Mouse (Mus musculus) neural tube, embryonic 11.5 days (tissue): ENCODE results near the gene Lcn2. TPM values are rescaled to one million over a fixed set of nuclear protein-coding genes. Genes with fewer than 3 reads are reported as not detected.
A peak's percentile ranks its signal among the peaks of the same experiment; 100 is the strongest.

Experiments
- ATAC-seq: fragments of 200-750 bp; cut with Nextera tagmentation; 2 replicates; pipeline ENCODE4 v1.8.0; 2017; ENCODE audit warnings: moderate number of reproducible peaks, mild to moderate bottlenecking, moderate TSS enrichment, moderate library complexity; ENCODE audit not compliant: insufficient read depth, low FRiP score, low TSS enrichment
- DNase-seq: peaks from one replicate; pipeline ENCODE4 v3.0.0-alpha.2; 2015; ENCODE audit warnings: low spot score
- H3K27ac ChIP-seq: fragments of 300-500 bp; sonication (generic); 2 replicates; pipeline ENCODE4 v1.5.1; 2014; ENCODE audit warnings: low read depth, mild to moderate bottlenecking, low read length
- H3K27me3 ChIP-seq: fragments of 300-500 bp; sonication (generic); 2 replicates; pipeline ENCODE4 v1.6.1; 2014; ENCODE audit warnings: mild to moderate bottlenecking, low read length, mixed read lengths; ENCODE audit not compliant: control insufficient read depth, insufficient read depth
- H3K36me3 ChIP-seq: fragments of 300-500 bp; sonication (generic); 2 replicates; pipeline ENCODE4 v1.6.1; 2014; ENCODE audit warnings: mild to moderate bottlenecking, low read length, moderate library complexity, mixed read lengths; ENCODE audit not compliant: control insufficient read depth, insufficient read depth
- H3K4me1 ChIP-seq: fragments of 300-500 bp; sonication (generic); 2 replicates; pipeline ENCODE4 v1.6.1; 2014; ENCODE audit warnings: low read length, mixed read lengths; ENCODE audit not compliant: control insufficient read depth, insufficient read depth
- H3K4me2 ChIP-seq: fragments of 300-500 bp; sonication (generic); 2 replicates; pipeline ENCODE4 v1.6.1; 2014; ENCODE audit warnings: low read depth, mild to moderate bottlenecking, moderate library complexity
- H3K4me3 ChIP-seq: fragments of 300-500 bp; sonication (generic); 2 replicates; pipeline ENCODE4 v1.5.1; 2014; ENCODE audit warnings: low read depth, low read length
- H3K9ac ChIP-seq: fragments of 300-500 bp; sonication (generic); 2 replicates; pipeline ENCODE4 v1.6.1; 2014; ENCODE audit warnings: mild to moderate bottlenecking, low read length
- H3K9me3 ChIP-seq: fragments of 300-500 bp; sonication (generic); 2 replicates; pipeline ENCODE4 v1.6.1; 2016; ENCODE audit warnings: low read length; ENCODE audit not compliant: control insufficient read depth
- WGBS: fragments of 180-500 bp; shearing (Covaris S2); extraction: QIAGEN DNeasy Blood & Tissue Kit; methylation state at CpG from one replicate; pipeline ENCODE4 v1.1.7; 2014; 5-methylcytosine and 5-hydroxymethylcytosine counted together
- polyA plus RNA-seq: library from polyadenylated mRNA; unstranded; fragments of >200 nt; fragmentation: Nextera tagmentation; extraction: Ambion mirVana; gene quantifications from 2 replicates; pipeline ENCODE4 v1.2.1, GENCODE M21; 2014

The Lcn2 gene
- polyA plus RNA-seq, 1 experiment from 2014 or later = 0.25 TPM

DNA sequence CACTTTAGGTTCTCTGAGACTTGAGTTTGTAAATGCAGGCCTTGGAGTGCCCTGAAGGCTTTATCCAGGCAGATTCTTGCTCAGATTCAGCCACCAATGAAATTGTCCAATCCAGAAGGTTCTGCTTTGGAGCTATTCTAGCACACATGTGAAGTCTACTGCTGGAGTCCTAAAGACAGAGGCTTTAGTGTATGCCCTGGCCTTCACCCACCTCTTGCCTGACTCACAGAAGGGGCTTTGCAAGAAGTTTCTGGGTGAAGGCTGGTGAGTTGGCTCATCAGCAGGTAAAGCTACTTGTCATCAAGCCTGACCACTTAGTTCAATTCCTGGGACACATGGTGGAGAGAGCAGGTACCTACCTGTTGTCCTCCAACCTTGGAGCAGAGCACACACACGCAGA lies 38.1 kb upstream of the Lcn2 start:
- H3K9ac ChIP-seq = no peak overlapping the region
- no peaks in the 10 kb centered on the region for H3K9me3 ChIP-seq
- H3K27ac ChIP-seq = no peak overlapping the region
- H3K4me2 ChIP-seq = no peak overlapping the region
- no peak for DNase-seq
- no peak for ATAC-seq
- H3K4me3 ChIP-seq = no peak overlapping the region
- H3K4me1 ChIP-seq = peaks cover 34% of the 10 kb centered on the region
- H3K36me3 ChIP-seq = no peaks in the 10 kb centered on the region; the same call in 1 of the 2 replicates
- H3K27me3 ChIP-seq = no peaks in the 10 kb centered on the region
- 93% methylated on average over 1 of the region's 1 CpGs for WGBS

- Histone ChIP-seq H3K4me1 (peaks cover 34% of the 10 kb centered on the region), H3K27me3 (no peaks in the 10 kb centered on the region), H3K4me2 (no peak overlapping the region), H3K27ac (no peak overlapping the region), H3K9ac (no peak overlapping the region), H3K9me3 (no peaks in the 10 kb centered on the region), H3K36me3 (peaks cover 1% of the 10 kb centered on the region), H3K4me3 (no peak overlapping the region)
- ATAC-seq (no peak), DNase-seq (no peak)
- 84% methylated on average over 5 of the region's 5 CpGs for WGBS
Measured at GRCm38 (mm10) chr2:32425568-32425967, 37.5 kb upstream of the Lcn2 start.

DNA sequence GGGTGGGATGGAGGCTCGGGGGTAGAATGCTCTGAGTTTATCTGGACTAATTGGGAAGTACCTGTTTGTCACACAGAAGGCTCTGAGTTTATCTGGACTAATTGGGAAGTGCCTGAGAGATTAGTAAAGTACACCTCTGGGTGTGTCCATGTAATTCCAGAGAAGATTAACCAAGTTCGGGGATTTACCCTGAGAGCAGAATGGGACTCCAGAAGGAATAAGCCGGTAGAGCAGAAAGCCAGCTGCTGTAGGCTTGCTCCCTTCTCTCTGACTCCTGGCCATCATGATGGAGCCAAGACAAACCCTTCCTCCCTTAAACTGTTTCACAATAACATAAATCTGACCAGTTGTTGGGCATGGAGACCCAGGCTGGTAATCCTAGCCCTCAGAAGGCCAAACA lies 36.7 kb upstream of the Lcn2 start:
- H3K4me3 ChIP-seq = no peak overlapping the region
- H3K27ac ChIP-seq = peak overlapping the region; percentile 56; the same call in 1 of the 2 replicates
- peaks cover 31% of the 10 kb centered on the region for H3K4me1 ChIP-seq
- WGBS = 65% methylated on average over 3 of the region's 3 CpGs
- H3K9me3 ChIP-seq = no peaks in the 10 kb centered on the region
- DNase-seq = no peak
- no peak overlapping the region for H3K4me2 ChIP-seq
- no peaks in the 10 kb centered on the region for H3K27me3 ChIP-seq
- H3K9ac ChIP-seq = no peak overlapping the region
- no peak for ATAC-seq
- H3K36me3 ChIP-seq = peaks cover 6% of the 10 kb centered on the region

DNA sequence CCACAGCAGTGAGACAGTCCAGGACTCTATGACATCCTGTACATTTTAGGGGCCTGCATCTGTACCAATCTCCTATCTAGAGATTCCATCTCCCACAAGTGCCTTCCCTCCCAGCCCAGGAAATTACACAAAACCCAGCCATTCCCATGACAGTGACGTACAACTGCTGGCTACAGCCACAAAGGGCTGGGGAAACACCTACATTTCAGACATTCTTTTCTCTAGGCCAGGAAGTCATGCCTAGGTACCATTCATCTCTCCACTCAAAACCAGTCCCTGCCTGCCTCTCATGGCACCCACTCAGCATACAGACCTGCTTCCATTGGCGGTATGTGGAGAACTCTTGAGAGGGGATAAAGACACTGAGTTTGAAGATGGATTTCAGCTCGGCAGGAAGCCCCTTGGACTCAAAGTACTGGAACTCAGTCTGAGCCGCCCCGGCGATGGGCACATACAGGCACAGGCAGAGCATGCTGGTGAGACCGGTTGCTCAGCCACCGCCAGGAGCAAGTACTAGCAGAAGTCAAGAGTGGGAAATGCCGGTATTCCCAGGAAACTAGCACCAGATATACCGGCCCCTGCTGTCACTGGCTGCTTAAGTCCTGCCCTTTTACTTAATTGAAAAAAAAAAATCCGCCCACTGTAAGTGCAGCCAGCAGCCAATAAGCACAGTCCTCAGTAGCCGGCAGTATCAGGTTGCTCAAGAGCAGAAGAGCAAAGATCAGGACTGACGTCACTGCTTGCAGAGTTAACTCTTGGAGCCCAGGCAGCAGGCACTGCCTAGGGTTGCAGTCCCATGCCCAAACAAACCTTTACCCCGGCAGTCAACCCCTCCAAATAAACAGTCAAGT lies 35.7 kb upstream of the Lcn2 start:
- ATAC-seq = peak; percentile 91
- 2% methylated on average over 14 of the region's 14 CpGs for WGBS
- Histone ChIP-seq H3K4me1 (peaks cover 21% of the 10 kb centered on the region), H3K4me3 (peak overlapping the region; percentile 30), H3K9ac (peak overlapping the region; percentile 41; the same call in 1 of the 2 replicates), H3K4me2 (peak overlapping the region; percentile 60), H3K36me3 (peaks cover 10% of the 10 kb centered on the region), H3K9me3 (no peaks in the 10 kb centered on the region), H3K27ac (peak overlapping the region; percentile 70), H3K27me3 (no peaks in the 10 kb centered on the region)
- DNase-seq = peak; percentile 72

- WGBS = 98% methylated on average over 6 of the region's 6 CpGs
- DNase-seq = no peak
Measured at GRCm38 (mm10) chr2:32421851-32422251, 33.8 kb upstream of the Lcn2 start.

GRCm38 (mm10) chr2:32420647-32421046 lies 32.6 kb upstream of the Lcn2 start:
- peaks cover 15% of the 10 kb centered on the region for H3K4me1 ChIP-seq
- H3K9me3 ChIP-seq = no peaks in the 10 kb centered on the region
- H3K27me3 ChIP-seq = no peaks in the 10 kb centered on the region
- ATAC-seq (no peak), DNase-seq (no peak)
- no peak overlapping the region for H3K27ac ChIP-seq
- H3K36me3 ChIP-seq = peaks cover 27% of the 10 kb centered on the region
- H3K9ac ChIP-seq = no peak overlapping the region
- no peak overlapping the region for H3K4me2 ChIP-seq
- no peak overlapping the region for H3K4me3 ChIP-seq
- 89% methylated on average over 6 of the region's 6 CpGs for WGBS

More at GRCm38 (mm10) chr2:32421851-32422251, 33.8 kb upstream of the Lcn2 start:
- Histone ChIP-seq H3K4me2 (no peak overlapping the region), H3K9ac (no peak overlapping the region), H3K27ac (no peak overlapping the region), H3K27me3 (no peaks in the 10 kb centered on the region), H3K4me1 (peaks cover 15% of the 10 kb centered on the region), H3K36me3 (peaks cover 15% of the 10 kb centered on the region), H3K4me3 (no peak overlapping the region), H3K9me3 (no peaks in the 10 kb centered on the region)
- no peak for ATAC-seq

- no peak overlapping the region for H3K9ac ChIP-seq
- H3K27ac ChIP-seq = no peak overlapping the region
- no peak overlapping the region for H3K4me2 ChIP-seq
- H3K4me3 ChIP-seq = no peak overlapping the region
- ATAC-seq (no peak), DNase-seq (no peak)
- peaks cover 15% of the 10 kb centered on the region for H3K4me1 ChIP-seq
- H3K27me3 ChIP-seq = no peaks in the 10 kb centered on the region
- no peaks in the 10 kb centered on the region for H3K9me3 ChIP-seq
- WGBS = 90% methylated on average over 12 of the region's 12 CpGs
- H3K36me3 ChIP-seq = peaks cover 32% of the 10 kb centered on the region
Measured at GRCm38 (mm10) chr2:32420066-32420608, 32.1 kb upstream of the Lcn2 start.

DNA sequence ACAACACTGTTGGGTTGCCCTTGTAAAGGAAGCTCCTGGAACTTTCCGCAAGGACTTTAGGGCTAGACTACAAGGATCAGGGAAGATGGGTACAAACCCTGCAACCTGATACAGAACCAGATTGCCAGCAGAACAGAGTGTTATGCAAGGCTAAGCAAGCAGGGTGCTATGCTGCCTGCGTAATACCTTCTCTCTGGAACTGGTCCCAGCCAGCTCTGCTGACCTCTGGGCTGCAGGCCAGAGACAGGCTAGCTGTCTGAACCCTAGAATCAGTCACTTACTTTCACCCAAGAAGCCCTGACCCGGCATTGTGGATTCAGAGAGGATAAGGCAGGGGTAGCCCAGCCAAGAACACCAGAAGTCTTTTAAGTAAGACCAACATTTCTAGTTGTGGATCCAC lies 31.3 kb upstream of the Lcn2 start:
- H3K4me1 ChIP-seq = peaks cover 13% of the 10 kb centered on the region
- DNase-seq = no peak
- H3K27ac ChIP-seq = no peak overlapping the region
- no peaks in the 10 kb centered on the region for H3K27me3 ChIP-seq
- ATAC-seq = no peak
- no peak overlapping the region for H3K4me2 ChIP-seq
- H3K9me3 ChIP-seq = no peaks in the 10 kb centered on the region
- no peak overlapping the region for H3K9ac ChIP-seq
- 96% methylated on average over 3 of the region's 3 CpGs for WGBS
- H3K4me3 ChIP-seq = no peak overlapping the region
- H3K36me3 ChIP-seq = peaks cover 37% of the 10 kb centered on the region
